Mouse (Mus musculus): ENCODE results near the gene Gm44965. TPM values are rescaled to one million over a fixed set of nuclear protein-coding genes. Genes with fewer than 3 reads are reported as not detected.

Gm44965 gene
- total RNA-seq (2021), result not detected
- polyA plus RNA-seq (2012; rRNA removed), result not detected in 2 replicates
- long read RNA-seq, partial matches to known transcripts, result 0 of 7 reads
- long read RNA-seq, other reads (novel, unspliced or antisense), result 7 of 7 reads

- peak; percentile 98 for DNase-seq
These were observed at the start of gene Gm44965, which contains the start of gene Repin1 for GRCm38 (mm10) chr6:48593158-48594042. Gene Gm44965, plus strand, starts transcription at chr6:48593941. Gene Repin1, plus strand, starts transcription at chr6:48593883.

GRCm38 (mm10) chr6:48545251-48545650, 48.5 kb upstream of the Gm44965 start:
- no peak for DNase-seq

GRCm38 (mm10) chr6:48546271-48546670, 47.5 kb upstream of the Gm44965 start:
- DNase-seq, result no peak

- DNase-seq, result no peak
These were observed 46.9 kb upstream of the Gm44965 start for GRCm38 (mm10) chr6:48546858-48547257.

DNA sequence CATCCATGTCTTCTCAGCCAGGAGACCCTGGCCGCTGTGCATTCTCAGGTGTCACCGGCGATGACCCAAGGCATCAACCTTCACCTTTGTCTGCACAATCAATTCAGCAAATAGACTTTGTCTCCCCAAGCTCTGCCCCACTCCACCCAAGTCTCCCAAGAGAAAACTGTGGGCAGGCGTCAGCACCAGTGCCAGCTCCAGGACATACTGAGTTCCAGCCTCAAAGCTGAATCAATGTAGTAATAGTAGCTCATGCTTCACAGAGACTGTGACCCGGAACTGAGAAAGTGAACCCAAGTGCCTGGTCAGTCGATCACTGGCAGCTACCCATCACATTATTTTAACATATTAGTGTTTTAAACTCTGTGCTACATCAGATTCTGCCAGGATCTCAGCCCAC, 45.4 kb upstream of the Gm44965 start:
- DNase-seq, result no peak

- no peak for DNase-seq
These were observed 40.8 kb upstream of the Gm44965 start for GRCm38 (mm10) chr6:48552918-48553317.

DNA sequence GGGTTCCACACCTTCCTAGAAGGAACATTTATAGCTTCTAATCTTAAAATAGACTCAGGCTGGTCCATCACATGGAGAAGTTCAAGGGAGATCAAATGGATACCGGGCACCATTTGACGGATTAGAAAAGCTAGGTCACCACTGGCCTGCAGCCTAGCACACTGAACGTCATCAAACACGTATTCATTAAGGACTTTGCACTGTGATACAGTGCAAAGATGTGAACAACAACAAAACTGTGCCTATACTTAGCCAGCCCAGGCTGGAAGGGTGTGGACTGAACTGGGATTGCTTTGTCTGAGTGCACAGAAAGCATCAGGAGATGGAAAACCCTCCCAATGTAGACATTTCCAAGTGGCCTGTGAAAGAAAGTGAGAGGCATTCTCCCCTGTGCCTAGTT, 39.9 kb upstream of the Gm44965 start:
- no peak for DNase-seq

DNA sequence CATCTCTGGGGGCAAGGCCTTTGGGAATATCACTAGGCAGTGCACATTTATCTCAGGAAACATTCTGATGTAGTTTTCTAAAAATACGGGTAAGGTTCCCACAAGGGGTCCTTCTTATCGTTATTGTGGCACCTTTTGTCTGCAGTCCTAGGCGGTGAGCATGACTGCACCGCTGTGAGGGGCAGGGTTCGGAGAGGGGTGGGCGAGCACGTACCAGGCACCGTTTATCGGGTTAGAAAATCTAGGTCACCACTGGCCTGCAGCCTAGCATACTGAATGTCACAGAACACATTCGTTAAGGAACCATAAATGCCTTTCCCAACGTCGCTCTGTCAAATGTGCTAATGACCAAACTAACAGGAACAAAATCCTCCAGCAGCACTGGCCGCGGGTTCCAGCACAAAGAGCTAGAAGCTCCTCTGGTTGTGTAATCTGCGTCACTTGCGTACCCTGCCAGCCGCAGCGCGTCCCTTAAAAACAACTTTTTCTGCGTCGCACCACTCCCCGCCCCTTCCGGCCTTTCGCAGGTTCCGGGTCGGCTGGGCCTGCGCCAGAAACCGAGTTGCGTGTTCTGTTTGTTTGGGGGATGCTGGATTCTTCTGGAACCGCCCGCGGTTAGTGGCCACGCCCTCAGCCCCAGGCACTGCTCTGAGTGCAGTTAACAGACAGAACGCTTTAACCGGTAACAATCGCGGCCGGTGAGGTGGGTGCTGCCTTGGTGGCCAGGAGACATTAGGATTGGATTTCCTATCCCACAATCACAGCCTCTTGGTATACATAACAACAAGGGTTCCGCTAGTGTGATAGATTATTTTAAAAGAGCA, 39.2 kb upstream of the Gm44965 start, which contains the start of gene Lrrc61:
Gene Lrrc61, plus strand, starts transcription at position 517 of the 824 bp plus-strand sequence.
- DNase-seq, result peak; percentile 97

- DNase-seq, result peak; percentile 66
These were observed 38.4 kb upstream of the Gm44965 start for GRCm38 (mm10) chr6:48555104-48555890.

GRCm38 (mm10) chr6:48555956-48556355, 37.8 kb upstream of the Gm44965 start:
- DNase-seq, result no peak

- DNase-seq, result no peak
These were observed 27.9 kb upstream of the Gm44965 start for GRCm38 (mm10) chr6:48565693-48566310.

GRCm38 (mm10) chr6:48566312-48566711, 27.4 kb upstream of the Gm44965 start:
- peak; percentile 76 for DNase-seq

- DNase-seq, result peak; percentile 84
These were observed 25.4 kb upstream of the Gm44965 start for GRCm38 (mm10) chr6:48568036-48568984.

DNA sequence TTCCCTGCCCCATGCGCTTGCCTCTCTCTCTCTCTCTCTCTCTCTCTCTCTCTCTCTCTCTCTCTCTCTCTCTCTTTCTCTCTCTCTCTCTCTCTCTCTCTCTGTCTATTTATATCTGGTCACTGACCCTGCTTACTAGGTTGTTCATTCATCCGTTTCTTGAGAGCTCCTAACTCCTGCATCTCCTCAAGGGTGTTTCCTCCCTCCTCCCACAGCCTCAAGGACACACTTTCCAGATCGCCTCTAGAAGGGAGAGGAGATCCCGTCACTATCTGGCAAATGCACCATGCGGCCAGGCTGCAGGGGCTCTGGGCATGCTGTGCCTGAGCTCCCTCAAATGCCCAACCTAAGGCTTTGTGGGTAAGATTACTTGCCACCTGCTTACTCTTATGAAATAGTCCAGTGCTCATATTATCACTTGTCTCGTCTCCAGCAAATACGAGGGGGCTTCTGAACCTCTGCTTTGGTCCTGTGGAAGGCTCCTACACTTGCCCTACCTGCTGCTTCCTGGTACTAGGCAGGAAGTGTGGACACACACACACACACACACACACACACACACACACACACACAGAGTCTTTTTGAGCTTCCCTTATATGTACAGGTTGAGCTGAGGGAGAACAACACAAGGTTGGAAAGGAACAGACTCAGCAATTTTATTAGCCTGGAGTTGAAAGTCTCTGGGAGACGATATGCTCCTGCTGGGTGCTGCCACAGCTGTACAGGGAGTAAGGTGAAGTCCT, 24.5 kb upstream of the Gm44965 start:
- DNase-seq, result no peak

DNA sequence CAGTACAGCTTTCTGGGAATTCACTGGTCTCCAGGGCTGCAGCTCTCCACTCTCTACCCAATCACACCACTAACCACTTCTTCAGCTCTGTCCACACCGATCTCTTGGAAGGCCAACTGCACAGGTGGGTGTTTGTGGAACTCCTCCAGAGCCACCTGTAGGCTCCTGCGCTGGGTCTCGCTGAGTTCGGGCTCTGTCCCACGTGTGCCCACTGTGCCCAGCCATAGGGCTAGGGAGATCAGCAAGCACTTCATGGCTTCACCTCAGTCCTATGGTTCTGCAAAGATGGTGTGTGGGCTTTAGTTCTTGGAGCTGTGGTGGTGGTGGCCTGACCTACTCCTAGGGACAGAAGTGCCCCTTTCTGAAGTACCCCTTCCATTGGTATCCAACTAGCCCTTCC, 21.7 kb upstream of the Gm44965 start:
- DNase-seq, result no peak

DNA sequence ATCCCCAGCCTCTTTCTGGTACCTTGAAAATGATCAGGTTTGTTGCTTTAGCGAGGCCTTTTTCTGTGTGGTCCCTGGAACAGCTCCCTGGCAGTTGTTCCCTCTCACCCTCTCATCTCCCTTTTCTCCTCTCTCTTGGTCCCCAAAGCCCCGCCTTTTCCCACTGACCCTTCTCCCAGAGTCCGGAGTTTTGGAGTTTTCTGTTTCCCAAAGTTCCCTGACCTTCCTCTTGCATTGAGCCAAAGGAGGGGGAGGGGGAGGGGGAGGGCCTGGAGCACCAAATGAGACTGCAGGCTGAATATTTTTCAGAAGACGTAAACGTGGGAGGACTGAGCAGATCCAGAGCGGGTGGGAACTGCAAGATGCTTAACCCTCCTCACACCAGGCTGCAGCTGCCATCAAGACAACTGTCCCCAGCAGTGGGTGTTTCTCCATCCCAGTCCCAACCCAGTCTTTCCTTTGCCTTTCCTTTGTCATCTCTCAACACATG, 21.1 kb upstream of the Gm44965 start, which contains the start of gene Rarres2:
Gene Rarres2, minus strand, starts transcription at position 218 of the 490 bp plus-strand sequence.
- DNase-seq, result peak; percentile 41

DNA sequence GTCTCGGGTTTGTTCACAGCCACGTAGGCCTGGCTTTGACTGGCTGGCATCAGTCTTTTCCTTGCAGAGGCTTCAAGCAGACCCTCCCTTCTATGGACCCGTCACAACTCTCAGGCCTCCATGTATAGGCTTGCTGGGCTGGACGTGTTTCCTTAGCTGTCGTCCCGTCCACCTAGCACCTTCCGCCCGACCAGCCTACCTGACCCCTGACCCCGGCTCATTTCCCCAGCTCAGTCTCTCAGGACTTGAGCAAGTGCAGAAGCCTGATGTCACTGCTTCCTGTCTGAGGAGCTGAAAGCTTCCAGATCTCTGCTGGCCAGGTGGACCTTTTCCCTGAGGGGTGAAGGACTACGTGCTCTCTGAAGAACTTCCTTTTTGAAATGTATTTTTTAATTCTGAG, 20.5 kb upstream of the Gm44965 start:
- peak; percentile 47 for DNase-seq

DNA sequence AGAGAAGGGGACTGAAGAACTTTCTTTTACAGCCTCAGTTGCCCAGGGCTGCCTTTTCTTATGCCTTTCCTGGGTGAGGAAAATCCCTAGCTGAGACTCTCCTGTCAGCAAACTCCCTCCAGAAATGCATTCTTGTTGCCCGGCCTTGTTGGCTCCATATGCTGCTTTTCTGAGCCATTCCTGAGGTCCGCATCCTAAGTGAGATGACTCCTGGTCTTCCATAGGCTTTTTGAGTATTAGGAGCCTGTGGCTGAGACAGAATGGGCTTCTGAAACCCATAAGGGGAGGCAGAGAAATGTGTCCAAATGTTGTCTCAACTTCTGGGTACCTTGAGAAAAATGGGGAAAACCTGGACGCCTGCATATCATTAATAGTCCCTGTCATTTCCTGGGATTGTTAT, 19.8 kb upstream of the Gm44965 start:
- no peak for DNase-seq

- peak; percentile 42 for DNase-seq
These were observed 15.0 kb upstream of the Gm44965 start for GRCm38 (mm10) chr6:48578736-48579135.
